Mouse (Mus musculus) neural tube, embryonic 13.5 days (tissue): ENCODE data around the gene Trp63. TPM values are rescaled to one million over a fixed set of nuclear protein-coding genes. Genes with fewer than 3 reads are reported as not detected.

ENCODE experiments used
- ATAC-seq: fragments of 200-750 bp; cut with Nextera tagmentation; 2 replicates; pipeline ENCODE4 v1.8.0; 2017; ENCODE audit warnings: low read depth, mild to moderate bottlenecking, moderate TSS enrichment, moderate library complexity
- H3K27ac ChIP-seq: fragments of 300-500 bp; sonication (generic); replicated peaks from 2 replicates; pipeline ENCODE4 v1.5.1; 2015; ENCODE audit warnings: moderate library complexity, mild to moderate bottlenecking, inconsistent platforms
- H3K27me3 ChIP-seq: fragments of 300-500 bp; sonication (generic); 2 replicates; pipeline ENCODE4 v1.6.1; 2015; ENCODE audit warnings: mild to moderate bottlenecking, inconsistent platforms
- H3K36me3 ChIP-seq: fragments of 300-500 bp; sonication (generic); 2 replicates; pipeline ENCODE4 v1.6.1; 2015; ENCODE audit warnings: mild to moderate bottlenecking, inconsistent platforms
- H3K4me1 ChIP-seq: fragments of 300-500 bp; sonication (generic); replicated peaks from 2 replicates; pipeline ENCODE4 v1.6.1; 2015; ENCODE audit warnings: inconsistent platforms
- H3K4me2 ChIP-seq: fragments of 300-500 bp; sonication (generic); 2 replicates; pipeline ENCODE4 v1.6.1; 2015; ENCODE audit warnings: inconsistent platforms, mild to moderate bottlenecking, moderate library complexity
- H3K4me3 ChIP-seq: fragments of 300-500 bp; sonication (generic); 2 replicates; pipeline ENCODE4 v1.5.1; 2015; ENCODE audit warnings: mild to moderate bottlenecking, inconsistent platforms
- H3K9ac ChIP-seq: fragments of 300-500 bp; sonication (generic); 2 replicates; pipeline ENCODE4 v1.6.1; 2015; ENCODE audit warnings: moderate library complexity, mild to moderate bottlenecking, inconsistent platforms
- H3K9me3 ChIP-seq: fragments of 300-500 bp; sonication (generic); 2 replicates; pipeline ENCODE4 v1.6.1; 2016; ENCODE audit warnings: inconsistent platforms
- WGBS: fragments of 180-500 bp; shearing (Covaris S2); methylation state at CpG from one replicate; pipeline ENCODE4 v1.1.7; 2015; 5-methylcytosine and 5-hydroxymethylcytosine counted together
- polyA plus RNA-seq: library from polyadenylated mRNA; unstranded; fragments of >200 nt; fragmentation: Nextera tagmentation; extraction: Ambion mirVana; gene quantifications from 2 replicates; pipeline ENCODE4 v1.2.1, GENCODE M21; 2015

The Trp63 gene
- polyA plus RNA-seq, 1 experiment from 2014 or later, result 0.22 TPM

GRCm38 (mm10) chr16:25786457-25786856 lies 102.9 kb downstream of the Trp63 start:
- no peaks in the 10 kb centered on the region for H3K36me3 ChIP-seq
- no peaks in the 10 kb centered on the region for H3K4me1 ChIP-seq
- no peaks in the 10 kb centered on the region for H3K9me3 ChIP-seq
- no peaks in the 10 kb centered on the region for H3K27me3 ChIP-seq
- H3K27ac ChIP-seq, result no peak overlapping the region
- H3K9ac ChIP-seq, result no peak overlapping the region
- no peak overlapping the region for H3K4me3 ChIP-seq
- H3K4me2 ChIP-seq, result no peak overlapping the region
- WGBS, result 82% methylated on average over 5 of the region's 5 CpGs
- ATAC-seq, result no peak

GRCm38 (mm10) chr16:25792640-25793266 lies 109.2 kb downstream of the Trp63 start:
- no peaks in the 10 kb centered on the region for H3K36me3 ChIP-seq
- no peak overlapping the region for H3K9ac ChIP-seq
- H3K4me3 ChIP-seq, result no peak overlapping the region
- WGBS, result 85% methylated on average over 5 of the region's 5 CpGs
- no peak overlapping the region for H3K4me2 ChIP-seq
- no peak overlapping the region for H3K27ac ChIP-seq
- H3K27me3 ChIP-seq, result no peaks in the 10 kb centered on the region
- H3K9me3 ChIP-seq, result no peaks in the 10 kb centered on the region
- no peak for ATAC-seq
- no peaks in the 10 kb centered on the region for H3K4me1 ChIP-seq

- no peak overlapping the region for H3K4me2 ChIP-seq
- H3K27me3 ChIP-seq, result no peaks in the 10 kb centered on the region
- no peaks in the 10 kb centered on the region for H3K4me1 ChIP-seq
- no peak overlapping the region for H3K9ac ChIP-seq
- H3K36me3 ChIP-seq, result no peaks in the 10 kb centered on the region
- H3K4me3 ChIP-seq, result no peak overlapping the region
- H3K9me3 ChIP-seq, result no peaks in the 10 kb centered on the region
- 92% methylated on average over 4 of the region's 4 CpGs for WGBS
- no peak for ATAC-seq
- no peak overlapping the region for H3K27ac ChIP-seq
Observed at GRCm38 (mm10) chr16:25797732-25798294, 114.2 kb downstream of the Trp63 start.

GRCm38 (mm10) chr16:25799618-25800017 lies 116.1 kb downstream of the Trp63 start:
- H3K27ac ChIP-seq, result no peak overlapping the region
- ATAC-seq, result no peak
- no peaks in the 10 kb centered on the region for H3K4me1 ChIP-seq
- H3K9me3 ChIP-seq, result no peaks in the 10 kb centered on the region
- no peaks in the 10 kb centered on the region for H3K36me3 ChIP-seq
- H3K4me3 ChIP-seq, result no peak overlapping the region
- H3K4me2 ChIP-seq, result no peak overlapping the region
- no peak overlapping the region for H3K9ac ChIP-seq
- H3K27me3 ChIP-seq, result no peaks in the 10 kb centered on the region

- no peak overlapping the region for H3K4me2 ChIP-seq
- 85% methylated on average over 3 of the region's 3 CpGs for WGBS
- no peaks in the 10 kb centered on the region for H3K9me3 ChIP-seq
- no peaks in the 10 kb centered on the region for H3K27me3 ChIP-seq
- H3K4me3 ChIP-seq, result no peak overlapping the region
- no peak for ATAC-seq
- no peak overlapping the region for H3K27ac ChIP-seq
- no peaks in the 10 kb centered on the region for H3K4me1 ChIP-seq
- no peak overlapping the region for H3K9ac ChIP-seq
- H3K36me3 ChIP-seq, result no peaks in the 10 kb centered on the region
Observed at GRCm38 (mm10) chr16:25804955-25805354, 121.4 kb downstream of the Trp63 start.

- Histone ChIP-seq H3K4me3 (no peak overlapping the region), H3K4me1 (no peaks in the 10 kb centered on the region), H3K9me3 (no peaks in the 10 kb centered on the region), H3K36me3 (no peaks in the 10 kb centered on the region), H3K27me3 (no peaks in the 10 kb centered on the region), H3K27ac (no peak overlapping the region), H3K4me2 (no peak overlapping the region), H3K9ac (no peak overlapping the region)
- no peak for ATAC-seq
Observed at GRCm38 (mm10) chr16:25807116-25807515, 123.6 kb downstream of the Trp63 start.

GRCm38 (mm10) chr16:25817753-25818624 lies 134.4 kb downstream of the Trp63 start:
- ATAC-seq, result no peak
- WGBS, result 7% methylated on average over 10 of the region's 10 CpGs
- H3K9me3 ChIP-seq, result no peaks in the 10 kb centered on the region
- H3K9ac ChIP-seq, result no peak overlapping the region
- no peak overlapping the region for H3K27ac ChIP-seq
- H3K4me2 ChIP-seq, result no peak overlapping the region
- no peaks in the 10 kb centered on the region for H3K27me3 ChIP-seq
- H3K4me3 ChIP-seq, result no peak overlapping the region
- H3K4me1 ChIP-seq, result peaks cover 4% of the 10 kb centered on the region
- no peaks in the 10 kb centered on the region for H3K36me3 ChIP-seq

GRCm38 (mm10) chr16:25826016-25826415 lies 142.5 kb downstream of the Trp63 start:
- no peak overlapping the region for H3K9ac ChIP-seq
- WGBS, result 58% methylated on average over 7 of the region's 7 CpGs
- no peak overlapping the region for H3K4me2 ChIP-seq
- no peak for ATAC-seq
- no peak overlapping the region for H3K27ac ChIP-seq
- no peaks in the 10 kb centered on the region for H3K9me3 ChIP-seq
- no peaks in the 10 kb centered on the region for H3K27me3 ChIP-seq
- H3K4me1 ChIP-seq, result no peaks in the 10 kb centered on the region
- no peaks in the 10 kb centered on the region for H3K36me3 ChIP-seq
- H3K4me3 ChIP-seq, result no peak overlapping the region

- 86% methylated on average over 4 of the region's 4 CpGs for WGBS
- no peak overlapping the region for H3K4me2 ChIP-seq
- H3K36me3 ChIP-seq, result no peaks in the 10 kb centered on the region
- no peak for ATAC-seq
- no peaks in the 10 kb centered on the region for H3K4me1 ChIP-seq
- no peaks in the 10 kb centered on the region for H3K9me3 ChIP-seq
- no peaks in the 10 kb centered on the region for H3K27me3 ChIP-seq
- no peak overlapping the region for H3K9ac ChIP-seq
- no peak overlapping the region for H3K27ac ChIP-seq
- H3K4me3 ChIP-seq, result no peak overlapping the region
Observed at GRCm38 (mm10) chr16:25832576-25832975, 149.0 kb downstream of the Trp63 start.

GRCm38 (mm10) chr16:25835301-25835700 lies 151.7 kb downstream of the Trp63 start:
- Histone ChIP-seq H3K27ac (no peak overlapping the region), H3K27me3 (no peaks in the 10 kb centered on the region), H3K9ac (no peak overlapping the region), H3K36me3 (no peaks in the 10 kb centered on the region), H3K4me2 (no peak overlapping the region), H3K4me1 (no peaks in the 10 kb centered on the region), H3K9me3 (no peaks in the 10 kb centered on the region), H3K4me3 (no peak overlapping the region)
- ATAC-seq, result no peak
- 84% methylated on average over 3 of the region's 3 CpGs for WGBS

- H3K27me3 ChIP-seq, result no peaks in the 10 kb centered on the region
- H3K27ac ChIP-seq, result no peak overlapping the region
- WGBS, result 87% methylated on average over 5 of the region's 5 CpGs
- no peaks in the 10 kb centered on the region for H3K4me1 ChIP-seq
- no peaks in the 10 kb centered on the region for H3K36me3 ChIP-seq
- H3K4me2 ChIP-seq, result no peak overlapping the region
- no peak for ATAC-seq
- no peak overlapping the region for H3K9ac ChIP-seq
- H3K9me3 ChIP-seq, result no peaks in the 10 kb centered on the region
- H3K4me3 ChIP-seq, result no peak overlapping the region
Observed at GRCm38 (mm10) chr16:25835723-25836122, 152.2 kb downstream of the Trp63 start.

GRCm38 (mm10) chr16:25842996-25843395 lies 159.4 kb downstream of the Trp63 start:
- no peaks in the 10 kb centered on the region for H3K36me3 ChIP-seq
- no peak overlapping the region for H3K27ac ChIP-seq
- no peak overlapping the region for H3K4me3 ChIP-seq
- no peaks in the 10 kb centered on the region for H3K4me1 ChIP-seq
- H3K27me3 ChIP-seq, result no peaks in the 10 kb centered on the region
- no peak overlapping the region for H3K9ac ChIP-seq
- ATAC-seq, result no peak
- no peak overlapping the region for H3K4me2 ChIP-seq
- WGBS, result 83% methylated on average over 6 of the region's 6 CpGs
- H3K9me3 ChIP-seq, result no peaks in the 10 kb centered on the region
